Mouse (Mus musculus): ENCODE results near the gene Lamb3.
"Not testable (repeated sequence)": the region's sequence is repeated elsewhere in the genome, so short reads cannot be mapped to it uniquely, and the experiment has no call there.

Lamb3 gene

DNA sequence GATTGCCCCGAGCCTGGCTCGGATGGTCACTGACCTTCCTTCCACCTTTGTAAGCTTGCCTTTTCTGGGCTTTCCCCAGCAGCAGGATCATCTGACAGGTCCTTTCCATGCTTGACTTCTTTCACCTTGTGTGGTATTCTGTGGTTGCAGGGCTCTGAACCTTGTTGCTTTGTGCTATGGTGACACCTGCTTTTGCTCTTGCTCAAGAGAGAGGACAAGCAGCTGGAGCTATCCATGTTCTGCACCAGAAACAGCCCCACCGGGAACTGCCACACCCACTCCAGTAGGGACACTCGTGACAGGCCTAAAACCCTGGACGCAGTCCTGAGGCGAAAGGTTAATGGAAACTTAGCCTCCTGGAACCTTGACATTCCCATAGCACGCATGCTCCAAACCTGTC is 43.9 kb downstream of the Lamb3 start:
- no peak for DNase-seq

GRCm38 (mm10) chr1:193252616-193253015 is 45.1 kb downstream of the Lamb3 start:
- no peak for DNase-seq

DNA sequence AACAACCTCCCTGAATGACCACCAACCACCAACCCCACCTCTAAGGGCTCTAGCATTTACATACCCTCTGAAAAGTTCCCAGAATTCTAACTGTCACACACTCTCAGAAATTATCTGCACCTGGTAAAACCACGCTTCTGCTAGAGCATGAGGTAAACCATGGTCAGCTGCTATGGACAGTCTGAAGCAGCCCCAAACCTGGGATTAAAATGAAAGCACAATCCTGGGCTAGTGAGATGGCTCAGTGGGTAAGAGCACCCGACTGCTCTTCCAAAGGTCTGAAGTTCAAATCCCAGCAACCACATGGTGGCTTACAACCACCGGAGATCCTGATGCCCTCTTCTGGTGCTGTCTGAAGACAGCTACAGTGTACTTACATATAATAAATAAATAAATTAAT is 46.4 kb downstream of the Lamb3 start:
- not testable (repeated sequence) for DNase-seq

DNA sequence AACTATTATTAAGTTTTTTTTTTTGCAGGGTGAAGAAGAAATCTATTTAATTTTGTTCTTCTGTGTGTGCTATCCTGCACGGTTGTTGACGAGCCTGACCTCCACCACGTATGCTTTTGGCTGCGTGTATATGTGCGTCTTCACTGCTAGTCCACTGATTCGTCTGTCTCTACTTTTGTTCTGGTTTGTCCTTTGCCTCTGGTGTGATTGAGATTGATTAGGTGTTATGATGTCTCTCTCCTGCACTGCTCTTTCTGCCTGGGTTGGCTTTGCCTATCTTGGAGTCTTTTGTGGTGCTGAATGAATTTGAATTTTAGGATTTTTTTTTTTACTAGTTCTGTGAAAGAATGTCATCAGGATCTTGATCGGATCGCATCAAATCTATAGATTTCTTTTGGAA is 47.5 kb downstream of the Lamb3 start:
- no peak for DNase-seq

- DNase-seq, result peak; percentile 65
Measured at GRCm38 (mm10) chr1:193255488-193256288, 48.2 kb downstream of the Lamb3 start.

DNA sequence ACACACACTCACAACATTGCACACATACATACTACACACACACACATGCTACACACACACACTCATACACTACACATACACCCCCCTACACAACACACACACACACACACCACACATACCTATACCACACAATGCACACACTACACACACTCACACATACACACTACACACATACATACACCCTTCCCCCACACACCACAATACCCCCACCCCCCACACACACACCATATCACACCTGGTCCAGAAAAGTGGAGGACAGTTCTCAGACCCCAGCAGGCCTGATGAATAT is 48.7 kb downstream of the Lamb3 start:
- no peak for DNase-seq

DNA sequence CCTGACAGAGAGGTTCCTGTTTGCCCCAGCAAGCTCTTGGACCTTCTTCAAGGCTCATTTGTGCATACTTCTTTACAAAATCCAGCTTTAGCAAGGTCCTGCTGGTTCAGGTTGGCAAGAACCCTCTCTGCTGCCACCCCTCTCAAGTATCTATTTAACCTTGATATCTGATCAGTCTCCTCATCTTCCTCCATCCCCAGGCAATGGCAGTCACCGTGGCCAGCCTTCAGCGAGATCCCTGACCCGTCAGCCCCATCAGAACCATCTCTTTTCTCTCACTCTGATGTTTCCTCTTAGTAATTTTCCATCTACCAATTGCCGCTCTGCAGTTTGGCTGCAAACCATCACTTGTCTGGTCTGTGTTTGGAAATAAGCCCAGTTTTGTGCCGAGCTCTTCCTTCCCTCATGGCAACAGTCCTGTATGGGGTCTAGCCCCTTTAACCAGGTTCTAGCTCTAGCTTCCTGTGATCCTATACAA is 49.2 kb downstream of the Lamb3 start:
- peak; percentile 53 for DNase-seq

DNA sequence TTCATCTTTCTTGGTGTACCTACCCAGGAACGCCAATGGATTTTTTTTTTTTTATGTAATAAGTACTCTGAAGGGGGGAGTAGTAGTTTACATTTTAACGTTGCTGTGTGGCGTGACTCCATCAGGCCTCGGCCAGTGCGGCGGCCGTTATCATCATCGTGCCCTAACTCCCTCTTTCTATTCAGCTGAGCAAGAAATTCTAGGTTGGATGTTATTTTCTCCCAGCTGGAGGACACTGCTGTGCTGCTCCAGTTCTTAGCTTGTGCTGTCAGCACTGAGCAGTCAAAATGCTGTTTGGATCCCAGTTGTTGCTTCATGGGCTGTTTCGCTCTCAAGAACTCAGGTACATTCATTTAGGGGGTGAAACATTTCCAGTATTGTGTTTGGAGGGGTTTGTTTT is 52.1 kb downstream of the Lamb3 start:
- no peak for DNase-seq

- DNase-seq, result no peak
Measured at GRCm38 (mm10) chr1:193261897-193262548, 54.5 kb downstream of the Lamb3 start.

- DNase-seq, result no peak
Measured at GRCm38 (mm10) chr1:193263026-193263907, 55.8 kb downstream of the Lamb3 start.

- no peak for DNase-seq
Measured at GRCm38 (mm10) chr1:193263955-193264598, 56.6 kb downstream of the Lamb3 start, which contains the start of gene Hsd11b1. Hsd11b1 (minus strand) TSS chr1:193264075.

DNA sequence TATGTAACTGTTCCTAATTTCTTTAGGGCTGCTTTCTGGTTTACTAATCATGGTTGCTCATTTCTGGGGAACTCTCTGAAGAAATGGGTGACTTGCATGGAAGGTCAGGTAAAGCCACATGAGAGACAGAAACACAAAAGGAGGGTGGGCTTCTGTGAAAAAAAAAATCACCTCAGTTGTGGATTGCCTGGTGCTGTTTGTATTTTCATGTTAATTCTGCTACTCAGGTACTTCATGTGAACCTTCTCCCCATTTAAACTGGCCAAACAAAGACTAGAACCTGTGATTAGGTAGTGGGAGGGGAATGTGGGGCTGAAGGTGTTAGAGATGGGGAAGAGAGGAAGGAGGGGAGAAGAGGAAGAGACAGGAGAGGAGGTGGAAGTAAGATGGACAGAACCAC is 58.2 kb downstream of the Lamb3 start:
- no peak for DNase-seq

GRCm38 (mm10) chr1:193270965-193271763 is 63.7 kb downstream of the Lamb3 start:
- no peak for DNase-seq

DNA sequence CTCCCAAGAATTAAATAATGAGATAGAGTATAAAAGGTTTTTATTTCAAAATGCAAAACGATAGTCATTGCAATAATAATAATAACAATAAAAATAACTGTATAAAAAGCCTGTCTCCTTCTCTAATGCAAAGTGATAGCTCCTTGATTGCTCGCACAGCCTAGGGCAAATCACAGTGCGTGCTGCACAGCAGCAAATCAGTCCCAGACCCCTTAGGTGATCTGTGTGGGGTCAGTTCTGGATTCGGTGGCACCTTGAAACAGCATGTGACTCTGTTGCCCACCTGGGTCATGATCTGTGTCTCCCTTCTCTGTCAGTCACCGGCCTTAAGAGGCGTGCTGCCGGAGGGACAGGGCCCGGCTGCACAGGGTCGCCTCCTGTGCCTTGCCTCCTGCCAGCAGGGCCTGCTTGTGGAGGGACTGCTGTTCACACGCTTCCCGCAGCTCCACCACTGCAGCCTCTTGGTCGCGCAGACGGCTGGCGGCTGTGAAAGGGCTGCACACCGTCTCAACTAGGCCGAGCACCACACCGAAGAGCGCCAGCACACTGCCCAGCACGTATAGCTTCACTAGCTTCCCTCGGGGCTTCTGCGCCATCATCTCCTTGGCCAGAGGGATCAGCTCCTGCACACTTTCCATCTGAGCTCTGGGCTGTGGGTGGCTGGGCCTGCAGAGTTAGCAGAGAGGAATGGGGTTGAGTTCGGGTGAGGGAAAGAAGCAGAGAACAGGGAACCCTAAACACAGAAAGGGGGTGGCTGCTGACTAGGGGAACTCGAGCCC is 64.8 kb downstream of the Lamb3 start:
- DNase-seq, result peak; percentile 43

DNA sequence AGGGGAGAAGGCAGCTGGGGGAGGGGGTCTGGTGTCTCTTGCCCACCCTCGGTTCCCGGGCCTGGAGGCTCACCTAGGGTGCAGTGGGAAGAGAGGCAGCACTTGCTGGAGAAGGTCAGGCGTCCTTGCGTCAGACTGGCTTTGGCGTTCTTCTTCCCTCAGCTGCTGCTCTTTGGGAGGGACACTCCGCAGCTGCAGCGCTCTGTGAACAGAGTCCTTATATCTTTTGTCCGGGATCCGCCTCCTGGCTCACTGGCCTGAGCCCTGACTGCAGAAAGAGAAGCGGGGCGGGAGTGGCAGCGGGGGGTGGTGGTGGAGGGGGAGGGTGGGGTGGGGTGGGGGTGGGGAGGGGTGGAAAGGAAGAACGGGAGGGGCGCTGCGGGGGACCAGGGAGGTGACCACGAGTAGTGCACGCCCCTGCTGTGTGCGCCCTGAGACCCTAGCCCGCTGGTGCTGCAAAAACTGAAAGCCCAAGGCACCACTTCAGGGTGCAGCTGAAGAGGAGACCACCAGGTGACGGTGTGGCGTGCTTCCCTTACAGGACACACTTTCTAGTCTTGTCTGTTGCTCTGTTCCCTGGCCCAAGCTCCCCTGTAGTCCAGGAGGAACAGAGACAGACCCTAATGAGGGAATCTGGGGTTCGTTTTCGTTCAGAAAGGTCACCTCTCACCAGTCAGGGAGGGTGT is 65.6 kb downstream of the Lamb3 start, which contains the start of gene G0s2:
Gene G0s2, minus strand, starts transcription at position 302 of the 686 bp plus-strand sequence.
- peak; percentile 54 for DNase-seq

- no peak for DNase-seq
Measured at GRCm38 (mm10) chr1:193274407-193275071, 67.0 kb downstream of the Lamb3 start.

DNA sequence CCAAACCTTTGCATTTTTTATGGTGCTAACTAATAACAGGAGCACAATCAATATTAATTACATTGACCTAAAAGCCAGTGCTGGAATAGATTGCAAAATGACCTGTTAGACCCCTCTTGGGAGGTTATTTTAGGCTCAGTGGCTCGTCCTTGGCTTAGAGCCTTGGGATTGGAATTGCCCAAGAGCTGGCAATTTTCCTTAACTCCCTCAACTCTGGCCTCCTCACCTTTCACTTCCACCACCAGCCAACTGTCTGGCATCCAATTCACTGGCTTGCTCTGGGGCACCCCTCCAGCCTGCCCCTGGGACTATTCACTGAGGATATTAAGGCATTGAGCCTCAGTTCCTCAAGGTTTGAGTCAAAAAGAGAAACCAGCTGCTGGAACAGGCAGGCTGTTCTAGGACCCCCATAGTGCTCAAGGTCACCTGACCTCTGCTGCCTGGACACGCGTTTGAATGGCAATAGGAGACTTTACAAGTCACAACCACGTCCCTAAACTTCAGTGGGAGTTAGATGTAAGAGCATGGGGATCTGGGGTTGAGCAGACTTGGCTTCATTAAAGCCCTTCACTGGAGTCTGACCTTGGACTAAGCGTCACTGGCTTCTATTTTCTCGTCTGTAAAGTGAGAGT is 71.0 kb downstream of the Lamb3 start:
- DNase-seq, result no peak

DNA sequence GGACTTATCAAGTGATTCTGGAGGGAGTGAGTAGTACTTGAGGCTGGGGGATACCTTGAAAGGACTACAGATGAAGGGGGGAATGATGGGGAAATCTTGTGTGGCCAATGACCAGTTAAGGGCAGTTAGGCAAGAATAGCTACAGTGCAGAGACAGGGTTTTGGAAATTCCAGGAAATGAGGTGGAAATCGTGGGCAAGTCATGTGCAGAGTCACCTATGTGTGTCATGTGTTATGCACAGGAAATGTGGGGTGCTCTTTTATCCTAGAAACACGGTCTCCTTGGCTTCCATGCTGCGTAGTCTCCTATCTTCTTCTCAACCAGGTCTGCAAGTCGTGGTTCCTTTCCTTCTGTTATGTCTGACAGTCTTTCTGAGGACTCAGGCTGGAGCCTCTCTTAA is 72.0 kb downstream of the Lamb3 start:
- no peak for DNase-seq

DNA sequence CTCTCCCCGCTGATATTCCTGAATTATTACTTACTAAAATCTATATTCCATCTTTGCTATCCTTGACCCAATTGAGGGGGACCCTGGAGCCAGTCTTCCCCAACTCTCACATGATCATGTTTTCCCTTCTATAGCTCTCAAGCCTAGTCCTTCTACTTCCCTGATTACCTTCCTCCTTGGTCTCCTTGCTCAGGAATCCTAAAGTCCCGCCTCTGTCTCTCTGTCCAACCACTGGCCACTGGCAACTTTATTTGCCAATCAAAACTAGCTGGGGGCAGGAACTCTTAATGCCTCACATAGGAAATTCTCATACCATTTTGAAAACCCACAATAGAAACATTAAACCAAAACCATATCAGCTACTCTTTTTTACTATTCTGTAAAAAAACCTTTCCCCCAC is 73.8 kb downstream of the Lamb3 start:
- no peak for DNase-seq
